Mouse (Mus musculus) layer of hippocampus, postnatal 10 days (tissue): Measurements from ENCODE around the gene Mindy4. TPM values are rescaled to one million over a fixed set of nuclear protein-coding genes. Genes with fewer than 3 reads are reported as not detected.

Experiments
- DNase-seq, 2 experiments: peaks; one replicate each; pipeline ENCODE4 v3.0.0; 2021; ENCODE audit warnings: low spot score in 2 of 2
- total RNA-seq, 2 experiments: library from RNA; stranded (reverse); gene quantifications; 2 replicates each; pipeline ENCODE4 v1.2.3; 2021

Mindy4 gene
- total RNA-seq, 2 experiments from 2014 or later: 10.9 to 12.5 TPM

- DNase-seq: no peak
Observed at GRCm38 (mm10) chr6:55256500-55257191, 53.5 kb downstream of the Mindy4 start.

DNA sequence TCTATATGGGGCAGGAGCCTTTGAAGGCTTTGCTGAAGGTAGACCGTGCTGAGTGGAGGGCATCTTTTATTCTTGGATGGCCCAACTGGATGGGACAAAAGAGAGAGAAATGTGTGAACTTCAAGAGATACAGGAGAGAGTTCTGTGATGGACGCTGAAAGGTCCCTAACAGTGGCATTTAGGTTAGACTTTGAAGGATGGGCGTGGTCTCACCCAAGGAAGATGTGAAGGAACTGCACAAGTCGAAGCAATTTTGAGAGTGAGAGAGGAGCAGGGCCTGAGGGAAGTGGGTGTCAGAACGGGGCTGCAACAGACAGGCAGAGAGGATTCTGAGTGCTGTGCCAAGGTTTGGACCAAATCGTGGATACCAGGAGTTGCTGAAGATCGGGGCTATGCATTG, 54.1 kb downstream of the Mindy4 start:
- no peak for DNase-seq

GRCm38 (mm10) chr6:55258428-55259325, 55.5 kb downstream of the Mindy4 start:
- no peak for DNase-seq

GRCm38 (mm10) chr6:55262161-55262560, 59.0 kb downstream of the Mindy4 start:
- DNase-seq: no peak

- no peak for DNase-seq
Observed at GRCm38 (mm10) chr6:55263490-55264046, 60.4 kb downstream of the Mindy4 start.

DNA sequence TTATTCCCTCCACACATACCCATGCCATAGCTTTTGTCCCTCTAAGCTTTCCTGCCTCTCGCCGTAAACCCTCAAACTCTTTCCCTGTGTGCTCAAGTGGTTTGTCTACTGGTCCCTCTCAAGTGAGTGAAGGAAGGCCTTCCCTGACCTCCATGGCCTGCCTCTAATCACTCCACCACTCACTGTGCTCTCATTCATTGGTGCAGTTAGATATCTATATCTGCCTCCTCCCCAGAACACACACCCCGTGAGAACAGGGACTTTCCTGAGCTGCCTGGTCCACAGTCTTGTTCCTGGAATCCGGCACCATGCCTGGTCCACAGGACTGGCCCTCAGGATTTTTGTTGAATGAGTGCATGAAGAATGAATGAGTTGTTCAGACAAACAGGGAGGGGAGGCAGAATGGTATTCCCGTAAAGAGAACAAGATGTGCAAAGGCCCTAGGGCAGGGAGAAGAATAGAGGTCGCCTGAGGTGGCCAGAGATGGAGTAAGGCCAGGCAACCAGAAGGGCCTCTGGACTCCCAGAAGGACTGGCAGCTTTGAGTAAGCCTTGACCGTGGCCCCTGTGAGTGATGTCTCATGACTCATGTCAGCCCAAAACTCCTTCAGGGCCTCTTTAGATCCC, 61.7 kb downstream of the Mindy4 start:
- DNase-seq: no peak

DNA sequence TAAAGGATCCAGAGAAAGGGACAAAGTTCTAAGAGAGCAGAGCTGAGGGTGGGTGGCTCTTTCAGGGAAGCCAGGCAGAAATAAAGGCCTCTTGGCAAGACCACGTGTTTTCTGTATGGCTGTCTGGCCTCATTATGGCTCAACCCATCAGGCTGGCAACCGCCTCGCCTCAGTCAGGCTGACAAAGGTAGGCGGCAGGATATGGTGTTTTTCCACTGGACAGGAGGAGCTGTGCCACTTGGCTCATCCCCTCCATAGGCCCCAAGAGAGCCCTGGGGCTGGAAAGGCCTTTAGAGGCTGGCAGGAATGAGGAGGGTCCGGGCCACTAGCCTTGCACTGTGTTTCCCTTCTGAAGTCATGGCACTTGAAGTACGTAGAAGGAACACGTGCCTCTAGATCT, 69.8 kb downstream of the Mindy4 start:
- DNase-seq: no peak

- no peak for DNase-seq
Observed at GRCm38 (mm10) chr6:55273463-55273862, 70.3 kb downstream of the Mindy4 start.

DNA sequence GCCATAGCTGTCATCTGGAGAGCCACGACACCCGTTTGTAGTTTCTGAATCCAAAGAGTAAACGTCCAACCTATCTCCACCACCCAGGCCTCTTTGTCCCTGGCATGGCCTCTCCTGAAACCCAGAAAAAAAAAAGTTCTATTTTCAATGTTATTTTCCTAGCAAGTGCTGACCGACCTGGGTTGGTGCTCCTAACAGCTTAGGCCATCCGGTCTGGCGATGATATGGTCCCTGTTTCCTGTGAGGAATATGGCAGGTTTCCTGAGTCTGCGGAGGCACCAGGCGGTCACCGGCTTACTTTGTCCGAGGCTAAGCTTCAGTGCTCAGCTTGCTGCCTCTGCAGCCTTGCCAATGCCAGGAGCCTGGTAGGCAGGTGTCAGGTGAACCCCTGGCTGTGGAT, 71.8 kb downstream of the Mindy4 start:
- no peak for DNase-seq

GRCm38 (mm10) chr6:55275786-55276185, 72.6 kb downstream of the Mindy4 start:
- DNase-seq: no peak

- no peak for DNase-seq
Observed at GRCm38 (mm10) chr6:55276692-55277282, 73.6 kb downstream of the Mindy4 start.

GRCm38 (mm10) chr6:55278086-55278485, 74.9 kb downstream of the Mindy4 start:
- DNase-seq: no peak

- DNase-seq: no peak
Observed at GRCm38 (mm10) chr6:55278520-55278919, 75.3 kb downstream of the Mindy4 start.

DNA sequence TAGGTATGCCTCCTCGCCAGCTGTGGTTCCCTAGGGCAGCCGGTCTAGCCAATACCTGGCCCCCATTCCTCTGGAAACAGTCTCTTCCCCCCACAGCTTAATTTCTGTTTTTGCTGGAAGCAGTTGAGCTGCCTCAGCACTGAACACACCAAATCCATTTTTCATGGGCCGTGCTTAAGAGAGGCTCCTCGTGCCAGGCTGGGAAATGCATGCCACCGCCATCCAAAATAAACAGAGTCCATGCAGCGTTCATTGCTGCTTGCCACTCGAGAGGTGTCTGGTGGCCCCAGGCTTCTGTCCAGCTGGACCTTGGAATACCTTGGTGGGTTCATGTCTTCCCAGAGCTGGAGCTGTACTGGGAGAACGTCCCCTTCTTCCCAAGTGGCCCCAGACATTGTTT, 77.8 kb downstream of the Mindy4 start:
- DNase-seq: no peak

- no peak for DNase-seq
Observed at GRCm38 (mm10) chr6:55281687-55282086, 78.5 kb downstream of the Mindy4 start.

DNA sequence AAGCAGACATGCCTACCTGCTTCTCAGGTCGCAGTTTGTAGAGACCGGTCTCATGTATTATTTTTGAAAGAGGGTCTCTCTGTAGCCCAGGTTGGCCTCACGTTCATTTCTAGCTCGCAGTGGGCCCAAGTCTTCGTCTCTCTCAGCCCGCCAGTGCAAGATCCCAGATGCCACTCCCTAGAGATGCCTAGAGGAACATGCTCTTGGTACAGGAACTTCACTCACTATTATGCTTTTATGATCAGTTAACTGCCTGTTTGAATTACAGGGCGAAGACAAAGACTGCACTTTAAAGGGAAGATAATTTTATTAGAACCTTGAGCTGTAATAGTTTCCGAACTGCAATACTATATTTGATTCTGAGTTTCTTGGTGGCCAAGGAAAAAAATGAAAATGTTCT, 79.2 kb downstream of the Mindy4 start:
- no peak for DNase-seq

- DNase-seq: no peak
Observed at GRCm38 (mm10) chr6:55285218-55285617, 82.0 kb downstream of the Mindy4 start.

GRCm38 (mm10) chr6:55288007-55288602, 84.9 kb downstream of the Mindy4 start:
- no peak for DNase-seq

GRCm38 (mm10) chr6:55294549-55295131, 91.5 kb downstream of the Mindy4 start:
- no peak for DNase-seq

GRCm38 (mm10) chr6:55295325-55295724, 92.1 kb downstream of the Mindy4 start:
- no peak for DNase-seq

- DNase-seq: no peak
Observed at GRCm38 (mm10) chr6:55299482-55299881, 96.3 kb downstream of the Mindy4 start.
